Mouse (Mus musculus): Measurements from ENCODE around the gene Polr3f.

- no peak for TF ChIP-seq CTCF (IDR thresholded peaks at IDR 0.05; ENCODE audit: low read depth, low read length)
- no peak for TF ChIP-seq EP300 (IDR thresholded peaks at IDR 0.05; ENCODE audit: insufficient read depth, low read depth, low read length)
These were observed 43.4 kb upstream of the Polr3f start for GRCm38 (mm10) chr2:144484084-144484483.
